Mouse (Mus musculus) layer of hippocampus, postnatal 25 days (tissue): Measurements from ENCODE around the gene Tm4sf19. TPM values are rescaled to one million over a fixed set of nuclear protein-coding genes. Genes with fewer than 3 reads are reported as not detected.
A peak's percentile ranks its signal among the peaks of the same experiment; 100 is the strongest.
"Not testable (repeated sequence)": the region's sequence is repeated elsewhere in the genome, so short reads cannot be mapped to it uniquely, and the experiment has no call there.

ENCODE experiments used
- DNase-seq, 2 experiments: peaks; one replicate each; pipeline ENCODE4 v3.0.0; 2022; ENCODE audit warnings: mixed read lengths in 2 of 2, low spot score in 1 of 2; ENCODE audit errors: extremely low spot score in 1 of 2
- total RNA-seq, 2 experiments: library from RNA; stranded (reverse); gene quantifications; 2 replicates each; pipeline ENCODE4 v1.2.3; 2021

Tm4sf19 gene
- total RNA-seq, 2 experiments from 2014 or later: not detected

- no peak for DNase-seq
These were observed 27.2 kb downstream of the Tm4sf19 start for GRCm38 (mm10) chr16:32427506-32427905.

DNA sequence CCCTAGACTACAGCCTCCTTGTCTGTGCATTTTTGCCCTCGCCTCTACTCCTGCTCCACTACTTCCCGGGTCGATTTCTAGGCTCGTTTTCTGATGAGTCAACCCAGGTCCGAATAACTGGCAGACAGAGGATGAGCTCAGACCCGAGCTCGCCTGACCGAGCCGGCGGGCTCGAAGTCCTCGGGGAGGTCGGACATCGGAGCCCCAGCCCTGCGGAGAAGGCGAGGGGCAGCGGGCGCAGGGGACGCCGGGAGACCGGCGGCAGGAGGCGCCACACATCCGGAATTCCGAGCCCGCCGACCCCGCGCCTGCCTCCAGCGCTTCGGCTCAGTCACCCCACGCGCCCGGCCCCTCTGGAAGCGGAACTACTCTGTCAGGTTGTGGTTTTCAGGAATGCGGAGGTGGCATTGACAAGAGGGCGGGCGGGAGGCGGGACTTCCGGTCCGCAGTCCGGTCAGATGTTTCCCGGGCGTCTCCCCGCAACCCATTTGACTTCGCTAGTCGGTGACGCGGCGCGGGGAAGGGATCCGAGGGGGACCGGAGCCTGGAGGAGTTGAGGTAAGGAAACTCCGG lies 30.3 kb downstream of the Tm4sf19 start, which contains the start of gene Pcyt1a:
Gene Pcyt1a, plus strand, starts transcription at position 448 of the 573 bp plus-strand sequence.
- DNase-seq: peak; percentile 78 to 83

DNA sequence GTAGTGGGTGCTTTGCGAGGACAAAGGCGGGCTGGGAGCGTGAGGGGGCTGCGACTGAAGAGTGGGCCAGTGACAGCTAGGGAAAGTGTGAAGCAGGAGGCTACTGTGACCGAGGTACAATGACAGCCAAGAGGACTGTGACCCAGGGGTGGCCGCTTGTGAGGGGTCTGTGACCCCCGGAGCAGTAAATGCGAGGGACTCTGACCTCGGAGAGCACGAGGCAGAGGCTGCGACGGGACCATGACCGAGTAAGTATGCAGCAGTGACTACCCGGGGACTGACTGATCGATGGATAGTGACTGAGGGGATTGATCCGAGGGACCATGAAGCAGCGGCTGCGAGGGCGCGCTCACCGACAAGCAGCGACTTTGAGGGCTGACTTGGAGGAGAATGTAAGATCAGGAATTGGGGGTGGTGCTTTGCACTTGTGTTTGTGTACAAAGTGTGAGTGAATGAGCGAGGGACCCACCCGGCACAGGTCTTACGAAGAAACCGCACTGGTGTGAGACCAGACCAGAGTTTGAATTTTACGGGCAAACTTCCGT lies 30.8 kb downstream of the Tm4sf19 start:
- DNase-seq: no peak

DNA sequence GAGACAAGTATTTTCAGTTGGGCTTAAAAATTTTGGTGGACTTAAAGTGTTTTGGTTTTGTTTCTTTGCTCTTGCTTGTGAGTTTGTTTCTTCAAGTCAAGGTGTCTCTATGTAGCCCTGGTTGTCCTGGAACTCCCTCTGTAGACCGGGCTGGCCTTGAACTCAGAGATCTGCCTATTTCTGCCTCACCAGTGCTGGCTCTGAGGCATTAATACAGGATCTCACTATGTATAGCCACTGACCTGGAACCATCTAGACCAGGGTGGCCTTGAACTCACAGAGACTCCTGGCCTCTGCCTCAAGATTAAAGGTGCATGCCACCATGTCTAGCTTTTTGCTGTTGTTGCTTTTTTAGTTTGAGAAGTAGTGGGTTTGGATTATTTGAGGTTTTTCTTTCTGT lies 31.6 kb downstream of the Tm4sf19 start:
- DNase-seq: no peak

- no peak for DNase-seq
These were observed 32.8 kb downstream of the Tm4sf19 start for GRCm38 (mm10) chr16:32433138-32433537.

- no peak for DNase-seq
These were observed 33.8 kb downstream of the Tm4sf19 start for GRCm38 (mm10) chr16:32434066-32434465.

- DNase-seq: no peak
These were observed 34.4 kb downstream of the Tm4sf19 start for GRCm38 (mm10) chr16:32434691-32435090.

DNA sequence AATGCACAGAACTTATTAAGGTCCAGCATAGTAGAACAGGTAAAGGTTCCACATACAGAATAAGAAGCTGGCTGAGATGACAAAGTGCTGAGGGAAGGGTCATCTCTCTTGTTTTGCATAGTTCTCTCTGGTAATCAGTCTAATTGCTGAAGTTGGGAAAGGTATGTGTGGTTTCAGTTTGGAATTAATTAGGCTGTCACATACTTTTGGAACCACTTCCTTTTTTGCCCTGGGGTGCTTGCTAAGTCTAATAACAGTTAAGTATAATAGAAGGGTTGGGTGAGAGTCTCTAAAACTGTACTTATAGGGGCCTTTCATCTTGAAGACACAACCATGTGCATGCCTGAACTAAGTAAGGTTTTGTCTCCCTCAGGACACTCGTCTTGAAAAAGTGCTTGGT lies 36.4 kb downstream of the Tm4sf19 start:
- no peak for DNase-seq

DNA sequence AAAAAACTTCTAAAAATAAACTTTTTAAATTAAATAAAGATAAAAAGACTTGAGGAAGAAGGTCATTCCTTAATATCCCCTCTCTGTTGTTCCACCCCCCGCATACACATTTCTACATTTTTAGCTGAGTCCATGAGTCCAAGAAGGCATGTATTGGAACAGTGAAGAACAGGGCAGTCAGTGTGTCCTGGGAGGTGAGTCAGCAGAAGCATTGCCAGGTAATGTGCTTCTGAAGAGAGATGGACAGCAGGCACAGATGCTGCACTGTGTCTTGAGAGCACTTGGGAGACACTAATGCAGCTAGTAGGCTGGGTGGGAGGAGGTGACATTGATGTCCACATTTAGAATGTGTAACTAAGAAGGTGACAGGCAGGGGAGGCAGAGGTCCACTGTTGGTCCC lies 37.0 kb downstream of the Tm4sf19 start:
- no peak for DNase-seq

DNA sequence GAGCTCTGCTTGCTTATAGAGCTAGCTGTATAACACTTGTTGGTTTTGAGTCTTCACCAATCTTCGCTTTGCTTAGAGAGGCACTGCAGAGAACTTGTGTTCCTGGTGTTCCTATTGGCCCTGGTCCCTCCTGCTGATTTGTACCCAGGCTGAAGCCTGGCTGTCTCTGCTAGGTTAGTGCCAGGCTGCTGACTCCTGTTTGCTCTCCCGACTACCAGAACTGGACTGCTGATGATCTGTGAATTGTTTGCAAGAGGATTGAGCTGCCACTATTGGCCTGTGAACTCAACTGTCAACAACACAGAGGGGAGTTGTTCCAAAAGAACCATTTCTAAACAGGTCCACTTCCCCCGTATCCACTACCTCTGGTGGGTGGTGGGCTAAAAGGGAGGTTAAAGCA lies 41.1 kb downstream of the Tm4sf19 start:
- DNase-seq: no peak

DNA sequence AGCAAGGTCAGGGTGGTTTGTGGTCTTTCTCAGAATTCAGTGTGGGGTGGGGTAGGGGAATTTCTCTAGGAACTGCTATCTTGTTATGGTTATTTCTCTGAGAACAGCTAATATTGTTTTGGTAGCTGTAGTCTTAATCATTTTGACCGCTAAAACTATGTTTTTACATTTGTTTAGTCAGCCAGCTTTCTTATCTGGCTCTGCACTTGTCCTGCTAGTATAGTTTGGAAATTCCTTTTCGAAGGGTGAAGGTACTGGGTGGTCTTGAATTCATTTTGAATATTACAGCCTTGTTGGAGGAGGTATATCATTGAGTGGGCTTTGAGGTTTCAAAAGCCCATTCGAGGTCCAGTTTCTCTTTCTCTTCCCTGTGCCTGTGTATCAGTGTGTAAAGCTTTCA lies 44.3 kb downstream of the Tm4sf19 start:
- not testable (repeated sequence) for DNase-seq

DNA sequence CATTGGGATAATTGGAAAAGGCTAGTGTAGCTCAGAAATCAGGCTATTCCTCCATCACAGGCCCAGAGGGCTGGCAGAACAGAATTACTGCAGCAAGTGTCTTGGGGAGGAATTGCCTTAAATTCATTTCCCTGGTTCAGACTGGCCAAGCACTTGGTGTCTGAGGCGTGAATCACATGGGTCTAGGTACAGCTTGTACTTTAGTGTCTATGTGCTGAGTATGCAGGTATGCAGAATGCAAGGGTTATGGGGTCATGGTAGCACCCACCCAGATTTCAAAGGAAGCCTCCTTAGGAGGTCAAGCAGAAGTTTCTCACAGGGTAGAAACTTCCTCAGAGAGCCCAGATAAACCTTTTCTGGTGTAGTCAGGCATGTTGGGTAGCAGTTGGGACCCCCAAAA lies 45.3 kb downstream of the Tm4sf19 start:
- DNase-seq: no peak

- DNase-seq: no peak
These were observed 46.3 kb downstream of the Tm4sf19 start for GRCm38 (mm10) chr16:32446563-32447138.

DNA sequence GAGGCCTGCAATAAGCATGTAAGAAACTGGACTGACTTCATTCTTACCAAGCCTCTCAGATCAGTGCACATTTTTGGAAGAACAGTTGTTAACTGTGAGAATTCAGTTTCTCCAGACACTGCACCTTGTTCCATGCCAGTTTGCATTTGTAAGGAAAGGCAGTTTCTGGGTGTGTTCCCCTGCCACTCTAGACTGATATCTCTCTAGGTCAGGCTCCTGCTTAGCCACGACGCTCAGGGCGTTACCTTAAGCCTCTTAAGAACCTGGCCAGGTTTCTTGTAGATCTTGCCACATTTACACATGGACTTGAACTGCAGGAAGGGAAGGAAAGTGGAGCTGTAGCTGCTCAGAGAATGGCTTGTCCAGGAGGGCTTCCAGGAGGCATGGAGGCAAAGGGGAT lies 49.4 kb downstream of the Tm4sf19 start:
- DNase-seq: no peak

DNA sequence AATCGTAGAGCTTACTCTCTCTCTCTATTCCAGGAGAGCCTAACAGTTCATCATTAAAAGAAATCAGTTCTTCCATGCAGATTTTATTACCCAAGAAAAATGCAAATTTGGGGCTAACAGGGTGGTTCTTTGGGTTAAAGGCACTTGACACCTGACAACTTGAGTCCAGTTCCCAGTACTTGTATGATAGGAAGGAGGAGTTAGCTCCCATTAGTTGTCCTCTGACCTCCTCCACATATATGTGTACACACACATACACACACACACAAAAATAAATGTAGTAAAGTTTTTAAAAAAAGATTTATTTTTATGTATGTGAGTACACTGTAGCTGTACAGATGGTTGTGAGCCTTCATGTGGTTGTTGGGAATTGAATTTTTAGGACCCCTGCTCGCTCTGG lies 49.8 kb downstream of the Tm4sf19 start:
- DNase-seq: no peak

- DNase-seq: no peak
These were observed 52.8 kb downstream of the Tm4sf19 start for GRCm38 (mm10) chr16:32453102-32453501.

DNA sequence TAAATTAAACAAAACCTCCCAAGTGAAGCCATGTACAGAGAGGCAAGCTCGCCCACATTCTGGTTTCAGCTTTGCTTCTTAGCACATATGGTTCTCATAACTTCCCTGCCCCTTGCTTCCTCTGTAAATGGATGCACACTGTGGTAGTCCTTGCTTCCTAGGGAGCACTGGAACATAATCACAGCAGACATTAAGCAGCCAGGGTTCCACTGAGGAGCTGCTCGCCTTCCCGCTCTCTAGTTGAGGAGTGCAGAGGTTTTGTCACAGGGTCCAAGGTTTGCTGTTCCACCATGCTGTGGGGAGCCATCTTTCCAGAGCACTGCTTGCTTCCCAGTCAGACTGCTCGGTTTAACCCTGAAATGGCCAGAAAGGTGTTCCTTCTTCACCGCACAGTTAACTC lies 54.3 kb downstream of the Tm4sf19 start:
- no peak for DNase-seq

DNA sequence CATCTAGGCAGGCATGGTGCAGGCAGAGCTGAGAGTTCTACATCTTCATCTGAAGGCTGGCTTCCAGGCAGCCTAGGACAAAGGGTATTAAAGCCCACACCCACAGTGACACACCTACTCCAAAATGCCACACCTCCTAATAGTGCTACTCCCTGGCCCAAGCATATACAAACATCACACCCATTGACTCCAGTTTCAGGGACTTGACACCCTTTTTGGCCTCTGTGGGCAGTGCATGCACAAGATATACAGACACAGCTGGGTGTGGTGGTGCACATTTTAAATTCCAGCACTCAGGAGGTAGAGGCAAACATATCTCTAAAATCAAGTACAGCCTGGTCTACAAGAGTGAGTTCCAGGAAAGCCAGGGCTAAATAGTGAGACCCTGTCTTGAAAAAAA lies 55.8 kb downstream of the Tm4sf19 start:
- no peak for DNase-seq

DNA sequence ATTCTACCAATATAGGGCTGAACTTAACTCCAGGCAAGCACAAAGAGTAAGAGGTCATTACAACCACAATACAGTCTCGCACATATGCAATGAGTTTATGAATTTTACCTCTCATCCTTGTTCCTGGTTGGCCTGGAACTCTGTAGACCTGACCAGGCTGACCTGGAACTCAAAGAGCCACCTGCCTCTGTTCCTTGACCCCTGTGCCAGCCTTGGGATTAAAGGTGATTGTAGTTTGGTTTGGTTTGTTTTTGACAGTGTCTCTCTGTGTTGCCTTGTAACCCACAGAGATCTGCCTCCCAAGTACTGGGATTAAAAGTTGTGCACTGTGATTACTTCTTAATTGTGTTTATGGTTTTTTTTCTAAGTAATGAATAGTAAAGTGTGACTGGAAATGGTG lies 56.5 kb downstream of the Tm4sf19 start:
- no peak for DNase-seq
